Mouse (Mus musculus): ENCODE data around the gene Acbd5. TPM values are rescaled to one million over a fixed set of nuclear protein-coding genes. Genes with fewer than 3 reads are reported as not detected.

Gene Acbd5
- 10 to 100 TPM; 60.7 to 70.2 TPM for total RNA-seq (2023)

DNA sequence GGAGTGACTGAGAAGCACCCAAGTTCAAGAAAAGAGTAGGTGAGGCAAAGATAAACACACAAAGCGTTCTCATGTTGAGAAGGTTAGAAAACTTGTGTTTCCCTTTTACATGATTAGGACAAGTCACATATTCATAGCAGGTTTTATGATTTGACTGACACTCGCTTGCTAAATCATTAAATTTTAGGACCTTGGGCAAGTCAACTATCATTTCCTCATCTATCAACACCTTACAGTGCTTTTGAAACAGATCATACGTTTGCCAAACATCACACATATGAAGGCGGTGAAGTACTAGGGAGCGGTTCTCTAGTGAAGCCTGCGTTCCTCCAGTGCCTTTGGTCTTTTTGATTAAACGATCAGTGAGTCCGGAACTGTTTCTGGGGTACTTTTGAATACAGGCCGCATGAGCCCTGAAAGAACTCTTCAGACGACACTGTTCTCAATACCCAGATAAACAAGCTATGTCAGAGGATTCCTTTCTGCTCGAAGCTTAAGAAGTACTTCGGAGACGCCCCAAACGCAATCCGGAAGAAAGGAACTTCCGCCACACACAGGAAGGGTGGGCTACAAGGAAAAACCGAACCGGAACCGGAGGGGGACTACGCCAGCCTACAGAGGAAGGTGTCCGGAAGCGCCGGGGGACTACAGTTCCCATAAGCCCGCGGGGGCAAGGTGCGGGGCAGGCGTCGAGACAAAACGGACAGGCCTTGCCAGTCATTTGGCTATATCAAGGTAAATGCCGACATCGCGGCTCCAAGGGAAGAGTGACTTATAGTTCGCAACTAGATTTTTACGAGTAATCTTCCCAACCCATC, at the start of gene Acbd5:
Acbd5 (plus strand) TSS at position 616 of the 818 bp plus-strand sequence.

DNA sequence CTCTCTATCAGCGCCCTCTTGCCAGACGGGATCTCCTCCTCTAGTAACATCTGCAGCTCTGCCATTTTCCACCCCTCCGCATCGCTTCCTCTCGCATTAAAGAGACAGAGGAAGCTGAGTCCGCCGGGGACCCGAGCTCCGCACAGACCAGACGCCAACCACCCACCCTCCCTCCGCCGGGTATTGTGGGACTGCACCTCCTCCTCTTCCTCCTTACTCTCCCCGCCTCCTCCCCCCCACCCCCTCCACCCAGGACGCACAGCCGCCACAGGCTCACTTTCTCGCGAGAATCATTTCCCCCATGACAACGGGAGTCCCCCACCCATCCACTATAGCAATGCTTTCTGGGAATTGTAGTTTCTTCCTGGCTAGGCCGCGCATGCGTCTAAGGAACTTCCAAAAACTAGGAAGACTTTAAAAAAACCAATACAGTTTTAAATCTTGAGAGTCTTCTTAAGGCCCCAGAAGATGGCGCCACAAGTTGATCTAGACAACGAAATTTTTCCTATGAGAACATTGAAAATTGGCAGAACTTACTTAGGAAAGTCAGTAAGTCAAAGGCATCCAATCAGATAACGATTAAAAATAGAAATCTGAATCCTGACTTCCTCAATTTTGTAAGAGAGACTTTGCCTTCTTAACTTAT, 27.8 kb upstream of the Acbd5 start, which contains the start of gene Abi1:
Abi1 (minus strand) TSS at position 241 of the 646 bp plus-strand sequence.

DNA sequence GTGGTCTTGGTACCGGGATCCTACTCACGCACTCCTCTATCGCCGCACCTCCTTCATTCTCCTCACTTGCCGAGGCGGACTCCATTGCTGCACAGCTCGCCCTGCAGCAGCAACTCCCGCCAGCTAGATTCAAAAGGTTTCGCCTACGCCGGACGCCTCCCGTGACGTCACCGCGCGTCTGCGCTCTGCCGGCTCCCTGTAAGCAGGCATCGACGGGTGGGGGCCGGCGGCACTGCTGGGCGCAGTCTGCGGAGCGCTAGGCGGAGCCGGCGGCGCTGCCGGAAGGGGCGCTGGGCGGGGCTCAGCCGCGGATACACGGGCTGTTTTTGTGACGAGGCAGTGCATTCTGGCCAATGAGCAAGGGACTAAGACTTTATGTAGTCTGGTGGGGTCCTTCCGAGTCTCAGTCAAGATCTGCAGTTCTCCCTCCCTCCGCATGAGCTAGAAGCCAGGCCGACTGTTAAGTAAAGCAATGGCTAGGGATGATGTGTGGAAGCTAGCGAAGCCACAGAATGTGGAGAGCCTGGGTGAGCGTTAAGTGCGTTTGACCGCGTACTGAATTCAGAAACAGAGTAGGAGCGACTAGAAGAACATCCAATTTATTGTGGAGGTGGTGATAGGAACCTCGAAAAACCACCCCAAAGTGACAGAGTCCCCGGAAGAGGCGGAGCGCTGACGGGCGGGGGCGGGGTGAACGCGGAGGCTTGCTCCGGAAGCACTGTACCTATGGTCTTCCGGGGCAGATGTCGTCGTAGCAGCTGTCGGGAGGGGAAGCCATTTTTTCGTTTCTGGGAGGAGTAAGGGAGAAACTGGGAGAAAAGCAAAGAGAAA, 88.0 kb downstream of the Acbd5 start, which contains the start of the genes Mastl and Yme1l1:
Mastl (minus strand) TSS at position 248 of the 831 bp plus-strand sequence.
Yme1l1 (plus strand) TSS at position 593 of the 831 bp plus-strand sequence.

Other genes with a start within 250 kb of the Acbd5 start
- 10 to 100 TPM; 12.1 to 14.1 TPM for gene Pdss1, start 172.6 kb upstream of the Acbd5 start, total RNA-seq (2023)
- gene Abi1, start 27.9 kb upstream of the Acbd5 start, total RNA-seq (2023), result 100 to 1,000 TPM; 168 TPM
- under 1 TPM; 0.27 to 0.41 TPM for gene Mastl, start 87.9 kb downstream of the Acbd5 start, total RNA-seq (2023)
- gene Yme1l1, start 88.2 kb downstream of the Acbd5 start, total RNA-seq (2023), result 100 to 1,000 TPM; 153 to 155 TPM
- under 1 TPM; 0.30 to 0.78 TPM for gene 4931423N10Rik, start 139.3 kb downstream of the Acbd5 start, total RNA-seq (2023)

All from B cell, adult 67 days (primary cell).